Mouse (Mus musculus): ENCODE results near the gene D5Ertd579e. TPM values are rescaled to one million over a fixed set of nuclear protein-coding genes. Genes with fewer than 3 reads are reported as not detected.

D5Ertd579e gene
- 100 to 1,000 TPM in 1 of 2 experiments, 10 to 100 TPM in 1; 99.1 to 118 TPM for total RNA-seq (2021)
- long read RNA-seq, experiment 1, full-length matches to known transcripts: 13 of 36 reads
- long read RNA-seq, experiment 1, partial matches to known transcripts: 2 of 36 reads
- long read RNA-seq, experiment 1, other reads (novel, unspliced or antisense): 21 of 36 reads
- long read RNA-seq, experiment 2, full-length matches to known transcripts: 9 of 32 reads
- long read RNA-seq, experiment 2, partial matches to known transcripts: 15 of 32 reads
- long read RNA-seq, experiment 2, other reads (novel, unspliced or antisense): 8 of 32 reads

- DNase-seq (ENCODE audit: low spot score in 2 of 2): peak; percentile 92 to 94
These were observed at the start of gene D5Ertd579e for GRCm38 (mm10) chr5:36695461-36696231. Gene D5Ertd579e, minus strand, starts transcription at chr5:36696024.

DNA sequence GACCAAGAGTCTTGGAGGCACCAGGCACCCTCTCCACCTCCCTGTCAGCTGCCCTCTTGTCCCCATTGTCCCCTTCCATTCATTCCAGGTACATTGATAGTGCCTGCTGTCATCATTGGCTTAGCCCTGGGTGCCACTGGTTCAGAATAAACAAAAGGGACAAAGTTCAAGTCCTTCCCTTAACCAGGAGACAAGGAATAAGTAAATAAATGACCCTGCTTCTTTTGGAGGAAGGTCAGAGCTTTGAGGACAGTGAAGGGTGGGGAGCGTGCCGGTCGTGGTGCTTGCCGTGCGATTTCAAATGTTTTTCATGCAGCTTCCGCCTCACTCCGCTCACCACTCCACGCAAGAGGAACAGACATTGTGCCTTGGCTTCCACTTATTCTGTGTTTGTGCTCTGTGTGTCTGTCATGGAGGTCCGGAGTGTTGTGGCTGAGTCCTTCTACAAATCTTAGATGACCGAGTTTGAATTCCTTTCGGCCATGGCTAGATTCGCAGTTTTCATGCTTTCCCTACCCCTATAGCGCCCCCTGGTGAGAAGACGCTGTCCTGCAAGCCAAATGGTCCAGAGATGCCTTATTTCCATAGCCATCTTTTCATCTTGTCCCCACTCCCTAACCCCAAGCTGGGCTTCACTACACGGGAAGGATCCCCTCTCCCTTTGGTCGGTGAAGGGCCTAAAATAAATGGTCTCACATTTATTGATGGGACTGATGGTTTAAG, 46.5 kb upstream of the D5Ertd579e start:
- DNase-seq (ENCODE audit: low spot score in 2 of 2): peak; percentile 78 to 84

- DNase-seq (ENCODE audit: low spot score in 2 of 2): no peak
These were observed 44.0 kb upstream of the D5Ertd579e start for GRCm38 (mm10) chr5:36739829-36740228.

- peak; percentile 59 to 85 for DNase-seq (ENCODE audit: low spot score in 2 of 2)
These were observed 43.2 kb upstream of the D5Ertd579e start for GRCm38 (mm10) chr5:36738799-36739615.

GRCm38 (mm10) chr5:36737765-36738164, 41.9 kb upstream of the D5Ertd579e start:
- no peak for DNase-seq (ENCODE audit: low spot score in 2 of 2)

DNA sequence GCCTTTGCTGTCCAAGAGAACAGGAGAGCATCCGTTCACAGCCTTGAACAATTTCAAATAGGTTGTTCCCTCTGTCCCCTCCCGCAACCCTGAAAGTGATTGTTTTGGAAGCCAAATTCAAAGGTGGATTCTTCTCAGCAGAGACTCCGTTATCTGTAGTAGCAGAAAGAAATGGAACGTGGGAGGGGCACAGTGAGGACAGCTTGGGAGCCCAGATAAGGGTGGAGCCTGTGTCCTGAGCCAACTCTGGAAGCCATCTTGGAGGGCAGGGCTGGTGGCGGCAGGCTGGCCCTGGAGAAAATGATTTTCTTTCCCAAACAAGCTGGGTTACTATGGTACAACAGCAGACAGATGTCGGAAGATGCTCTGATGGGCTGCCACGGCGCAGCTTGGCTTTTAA, 40.2 kb upstream of the D5Ertd579e start:
- no peak for DNase-seq (ENCODE audit: low spot score in 2 of 2)

- no peak for DNase-seq (ENCODE audit: low spot score in 2 of 2)
These were observed 39.3 kb upstream of the D5Ertd579e start for GRCm38 (mm10) chr5:36735106-36735505.

DNA sequence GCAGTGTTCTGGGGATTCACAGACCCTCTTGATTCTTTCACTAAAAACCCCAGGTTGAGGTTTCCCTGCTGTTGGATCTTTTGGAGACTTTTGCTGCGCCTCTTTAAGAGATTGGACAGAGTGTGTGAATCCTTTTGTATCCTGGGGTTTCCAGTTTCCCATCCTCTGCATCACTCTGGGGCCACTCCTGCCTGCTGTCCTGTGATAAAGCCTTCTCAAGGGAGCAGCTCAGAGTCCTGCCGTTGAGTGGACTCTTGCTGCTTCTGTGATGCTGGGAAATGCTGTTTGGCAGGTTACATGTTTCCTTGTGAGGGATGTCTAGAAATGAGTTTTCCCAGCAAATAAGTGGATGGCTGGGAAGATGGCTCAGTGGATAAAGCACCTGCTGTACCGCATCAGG, 37.6 kb upstream of the D5Ertd579e start:
- DNase-seq (ENCODE audit: low spot score in 2 of 2): no peak

GRCm38 (mm10) chr5:36731901-36732652, 36.3 kb upstream of the D5Ertd579e start:
- DNase-seq (ENCODE audit: low spot score in 2 of 2): no peak

GRCm38 (mm10) chr5:36730689-36731088, 34.9 kb upstream of the D5Ertd579e start:
- DNase-seq (ENCODE audit: low spot score in 2 of 2): no peak

- DNase-seq (ENCODE audit: low spot score in 2 of 2): no peak
These were observed 34.1 kb upstream of the D5Ertd579e start for GRCm38 (mm10) chr5:36729923-36730322.

- no peak for DNase-seq (ENCODE audit: low spot score in 2 of 2)
These were observed 33.3 kb upstream of the D5Ertd579e start for GRCm38 (mm10) chr5:36729086-36729473.

- DNase-seq (ENCODE audit: low spot score in 2 of 2): no peak
These were observed 32.7 kb upstream of the D5Ertd579e start for GRCm38 (mm10) chr5:36728403-36729085.

DNA sequence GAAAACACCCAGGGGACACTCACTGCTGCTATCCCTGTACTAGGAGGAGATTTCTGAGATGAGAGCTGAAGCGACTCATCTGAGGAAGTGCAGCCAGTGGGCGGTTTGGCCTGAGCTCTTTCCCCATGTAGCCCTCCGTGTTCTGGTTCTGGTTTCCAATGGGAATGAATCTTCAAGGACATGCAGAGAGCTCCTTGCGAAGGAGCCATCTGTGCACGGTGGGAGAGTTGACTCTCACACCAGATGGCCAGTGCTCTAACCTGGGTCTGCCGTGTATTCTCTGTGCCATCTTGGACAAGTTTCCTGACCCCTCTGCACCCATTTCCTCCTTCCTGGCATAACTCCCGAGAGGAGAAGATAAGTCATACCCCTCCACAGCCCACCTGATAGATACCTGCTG, 32.0 kb upstream of the D5Ertd579e start:
- no peak for DNase-seq (ENCODE audit: low spot score in 2 of 2)

DNA sequence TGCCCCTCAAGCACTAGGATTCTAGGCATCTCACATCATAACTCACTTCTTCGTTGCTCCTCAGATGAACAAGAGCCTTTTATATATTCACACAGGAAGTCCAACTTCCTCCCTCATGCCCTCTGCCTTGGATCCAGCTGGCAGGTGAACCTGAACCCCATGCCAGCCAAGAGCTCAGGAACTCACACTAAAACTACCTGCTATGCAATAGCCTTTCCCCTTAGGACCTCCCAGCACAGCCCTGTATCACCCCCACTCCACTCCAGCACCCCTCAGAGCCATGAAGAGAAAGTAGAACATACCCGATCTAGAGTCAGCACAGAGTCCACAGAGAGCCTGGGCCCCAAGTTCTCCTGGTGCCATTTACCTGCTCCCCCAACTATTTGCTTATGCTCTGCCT, 31.3 kb upstream of the D5Ertd579e start:
- no peak for DNase-seq (ENCODE audit: low spot score in 2 of 2)

- no peak for DNase-seq (ENCODE audit: low spot score in 2 of 2)
These were observed 30.6 kb upstream of the D5Ertd579e start for GRCm38 (mm10) chr5:36726387-36726801.

GRCm38 (mm10) chr5:36725861-36726260, 30.0 kb upstream of the D5Ertd579e start:
- DNase-seq (ENCODE audit: low spot score in 2 of 2): no peak

DNA sequence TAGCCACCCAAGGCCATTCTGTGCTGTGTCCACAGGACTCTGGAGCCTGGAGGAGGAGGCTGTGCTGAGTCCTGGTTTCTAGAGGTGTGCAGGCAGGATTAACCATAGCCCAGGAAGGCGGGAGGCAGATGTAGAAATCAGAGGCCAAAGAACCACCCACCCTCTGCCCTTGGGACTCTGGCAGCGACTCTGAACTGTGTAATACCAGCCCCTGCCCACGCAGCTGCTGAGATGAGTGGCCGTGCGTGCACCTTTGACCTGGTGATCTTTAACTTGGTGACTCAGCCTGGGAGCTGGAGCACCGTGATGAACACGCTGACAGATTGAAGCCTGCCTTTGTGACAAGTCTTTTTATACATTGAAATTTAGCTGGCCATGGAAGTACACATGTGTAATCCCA, 28.4 kb upstream of the D5Ertd579e start:
- no peak for DNase-seq (ENCODE audit: low spot score in 2 of 2)

- no peak for DNase-seq (ENCODE audit: low spot score in 2 of 2)
These were observed 27.5 kb upstream of the D5Ertd579e start for GRCm38 (mm10) chr5:36723356-36723755.

DNA sequence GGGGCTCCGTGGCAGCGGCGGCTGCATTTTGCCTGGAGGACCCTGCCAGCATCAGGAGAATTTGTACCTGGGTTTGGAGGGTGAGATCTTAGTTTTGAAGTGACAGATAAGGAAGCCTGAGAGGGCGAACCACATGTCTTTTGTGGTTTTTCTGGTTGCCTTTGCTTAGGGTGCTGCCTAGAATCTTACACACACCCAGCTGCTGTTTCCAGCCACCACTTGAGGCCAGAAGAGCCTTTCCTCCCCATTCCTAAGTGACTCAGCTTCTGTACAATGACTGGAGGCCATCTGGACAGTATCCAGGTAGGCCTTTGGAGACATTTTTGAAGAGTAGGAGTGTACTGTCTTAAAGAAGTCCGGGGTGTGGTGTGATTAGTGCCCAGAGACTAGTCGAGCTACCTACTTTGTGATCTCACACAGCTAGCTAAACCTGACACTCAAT, 26.6 kb upstream of the D5Ertd579e start:
- DNase-seq (ENCODE audit: low spot score in 2 of 2): no peak

Measured in layer of hippocampus, postnatal 14 days (tissue).